Mouse (Mus musculus): ENCODE results near the gene Ccp110.

DNA sequence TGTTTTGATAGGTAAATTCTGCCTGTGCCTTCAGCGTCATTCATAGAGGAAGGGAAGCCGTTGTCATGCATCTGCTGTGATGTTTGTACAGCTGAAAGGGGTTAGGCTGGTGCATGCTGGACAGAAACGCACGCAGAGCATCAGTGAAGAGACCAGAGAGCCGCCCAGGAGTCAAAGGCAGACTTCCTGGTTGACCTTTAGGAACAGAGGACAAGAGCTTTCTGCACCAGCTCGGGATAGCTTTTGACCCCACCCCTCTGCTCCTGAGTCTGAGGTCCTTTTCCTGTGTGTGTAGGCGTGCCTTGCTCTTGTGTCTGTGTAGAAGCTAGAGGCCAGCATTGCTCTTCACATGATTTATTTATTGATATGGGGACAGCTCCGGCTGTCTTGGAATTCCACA, 37.4 kb downstream of the Ccp110 start:
- TF ChIP-seq POLR2A (IDR thresholded peaks at IDR 0.05; ENCODE audit: insufficient read depth, low read length) (no peak), EP300 (IDR thresholded peaks at IDR 0.05; ENCODE audit: insufficient read depth, low read depth, low read length) (no peak), CTCF (IDR thresholded peaks at IDR 0.05; ENCODE audit: low read depth, low read length) (no peak)
